Mouse (Mus musculus): ENCODE data around the gene Chn2. TPM values are rescaled to one million over a fixed set of nuclear protein-coding genes. Genes with fewer than 3 reads are reported as not detected.

Chn2 gene
- total and polyA plus RNA-seq, 3 experiments = not detected

GRCm38 (mm10) chr6:54256397-54256796 is 217.0 kb downstream of the Chn2 start:
- Histone ChIP-seq H3K9me3 (replicated peaks; ENCODE audit: low read length) (no peaks in the 10 kb centered on the region), H3K27me3 (replicated peaks) (no peaks in the 10 kb centered on the region), H3K9ac (ENCODE audit: insufficient read depth, low read depth) (no peak overlapping the region), H3K27ac (ENCODE audit: insufficient read depth, low read depth) (no peak overlapping the region), H3K4me1 (ENCODE audit: control insufficient read depth in 1 of 2, insufficient read depth in 2 of 2) (peaks cover 0 to 25% of the 10 kb centered on the region in 2 experiments; a peak in 2 of 4 replicates), H3K79me2 (replicated peaks; ENCODE audit: control insufficient read depth, extremely low read depth, insufficient read depth, poor library complexity, severe bottlenecking) (no peaks in the 10 kb centered on the region), H3K4me2 (ENCODE audit: insufficient read depth, low read depth, poor library complexity, severe bottlenecking) (no peak overlapping the region), H3K36me3 (replicated peaks in 1 of 2; ENCODE audit: control insufficient read depth in 1 of 2, insufficient read depth in 1 of 2, low read length in 1 of 2) (no peaks in the 10 kb centered on the region), H3K4me3 (replicated peaks in 1 of 3; ENCODE audit: low read depth in 2 of 3, low read length in 2 of 3, poor library complexity in 1 of 3) (no peak overlapping the region)
- in situ Hi-C loops (cut with MboI; ENCODE audit: low pct_ligation_motif_present, low pct_unique_long_range_greater_than_20kb, low sequenced_read_pairs) = no loop called here
- dilution Hi-C loops (cut with MboI; ENCODE audit: extremely low pct_ligation_motif_present, extremely low pct_unique_long_range_greater_than_20kb, low sequenced_read_pairs) = no loop called here
- TF ChIP-seq HCFC1 (IDR thresholded peaks at IDR 0.05; ENCODE audit: low read depth, low read length) (no peak), ZNF384 (IDR thresholded peaks at IDR 0.05; ENCODE audit: low read depth, low read length) (no peak), CHD2 (IDR thresholded peaks at IDR 0.05; ENCODE audit: low read length) (no peak), MEF2A (IDR thresholded peaks at IDR 0.05; ENCODE audit: borderline replicate concordance, low read depth, low read length) (no peak), MXI1 (IDR thresholded peaks at IDR 0.05; ENCODE audit: low read depth, low read length) (no peak), MAFK (IDR thresholded peaks at IDR 0.05; ENCODE audit: insufficient replicate concordance, low read length) (no peak)
- DNase-seq (ENCODE audit: extremely low read depth) = no peak

- peaks cover 0 to 25% of the 10 kb centered on the region in 2 experiments; a peak in 2 of 4 replicates for H3K4me1 ChIP-seq (ENCODE audit: control insufficient read depth in 1 of 2, insufficient read depth in 2 of 2)
- TF ChIP-seq RCOR1 (conservative IDR thresholded peaks at IDR 0.05; ENCODE audit: low read depth, low read length) = no peak
- TF ChIP-seq JUN (IDR thresholded peaks at IDR 0.05; ENCODE audit: insufficient read depth, low read depth, low read length) = no peak
- dilution Hi-C loops (cut with MboI; ENCODE audit: extremely low pct_ligation_motif_present, extremely low pct_unique_long_range_greater_than_20kb, low sequenced_read_pairs) (no loop called here), in situ Hi-C loops (cut with MboI; ENCODE audit: low pct_ligation_motif_present, low pct_unique_long_range_greater_than_20kb, low sequenced_read_pairs) (no loop called here)
- H3K4me2 ChIP-seq (ENCODE audit: insufficient read depth, low read depth, poor library complexity, severe bottlenecking) = no peak overlapping the region
- no peak overlapping the region for H3K4me3 ChIP-seq (replicated peaks in 1 of 3; ENCODE audit: low read depth in 2 of 3, low read length in 2 of 3, poor library complexity in 1 of 3)
- H3K27ac ChIP-seq (ENCODE audit: insufficient read depth, low read depth) = no peak overlapping the region
- no peak for DNase-seq (ENCODE audit: extremely low read depth)
- no peak overlapping the region for H3K9ac ChIP-seq (ENCODE audit: insufficient read depth, low read depth)
- no peaks in the 10 kb centered on the region; the same call in 1 of the 2 replicates for H3K79me2 ChIP-seq (replicated peaks; ENCODE audit: control insufficient read depth, extremely low read depth, insufficient read depth, poor library complexity, severe bottlenecking)
- H3K27me3 ChIP-seq (replicated peaks) = no peaks in the 10 kb centered on the region
- H3K9me3 ChIP-seq (replicated peaks; ENCODE audit: low read length) = no peaks in the 10 kb centered on the region
- H3K36me3 ChIP-seq (replicated peaks in 1 of 2; ENCODE audit: control insufficient read depth in 1 of 2, insufficient read depth in 1 of 2, low read length in 1 of 2) = no peaks in the 10 kb centered on the region
These were observed 218.2 kb downstream of the Chn2 start for GRCm38 (mm10) chr6:54257552-54257951.

- DNase-seq (ENCODE audit: extremely low read depth) = no peak
- no peaks in the 10 kb centered on the region for H3K36me3 ChIP-seq (replicated peaks in 1 of 2; ENCODE audit: control insufficient read depth in 1 of 2, insufficient read depth in 1 of 2, low read length in 1 of 2)
- H3K4me2 ChIP-seq (ENCODE audit: insufficient read depth, low read depth, poor library complexity, severe bottlenecking) = no peak overlapping the region
- dilution Hi-C loops (cut with MboI; ENCODE audit: extremely low pct_ligation_motif_present, extremely low pct_unique_long_range_greater_than_20kb, low sequenced_read_pairs) = no loop called here
- no peak overlapping the region for H3K4me3 ChIP-seq (replicated peaks in 1 of 3; ENCODE audit: low read depth in 2 of 3, low read length in 2 of 3, poor library complexity in 1 of 3)
- no peaks in the 10 kb centered on the region; the same call in 1 of the 2 replicates for H3K79me2 ChIP-seq (replicated peaks; ENCODE audit: control insufficient read depth, extremely low read depth, insufficient read depth, poor library complexity, severe bottlenecking)
- no peak overlapping the region for H3K9ac ChIP-seq (ENCODE audit: insufficient read depth, low read depth)
- no peak overlapping the region for H3K27ac ChIP-seq (ENCODE audit: insufficient read depth, low read depth)
- peaks cover 0 to 22% of the 10 kb centered on the region in 2 experiments; a peak in 2 of 4 replicates for H3K4me1 ChIP-seq (ENCODE audit: control insufficient read depth in 1 of 2, insufficient read depth in 2 of 2)
- no peaks in the 10 kb centered on the region for H3K9me3 ChIP-seq (replicated peaks; ENCODE audit: low read length)
- no peak for TF ChIP-seq RAD21 (IDR thresholded peaks at IDR 0.05; ENCODE audit: low read depth, low read length)
- TF ChIP-seq ELF1 (IDR thresholded peaks at IDR 0.05; ENCODE audit: low read depth, low read length) = no peak
- TF ChIP-seq MAFK (IDR thresholded peaks at IDR 0.05; ENCODE audit: insufficient replicate concordance, low read length) = no peak
- TF ChIP-seq POLR2AphosphoS2 (IDR thresholded peaks at IDR 0.05; ENCODE audit: low read depth, low read length) = no peak
- TF ChIP-seq NRF1 (IDR thresholded peaks at IDR 0.05; ENCODE audit: low read depth, low read length) = no peak
- no peak for TF ChIP-seq ZMIZ1 (IDR thresholded peaks at IDR 0.05; ENCODE audit: low read depth, low read length)
- TF ChIP-seq TCF12 (IDR thresholded peaks at IDR 0.05; ENCODE audit: low read depth, low read length) = no peak
- TF ChIP-seq CTCF (conservative IDR thresholded peaks at IDR 0.05 in 1 of 2, IDR thresholded peaks at IDR 0.05 in 1 of 2; ENCODE audit: low read depth in 2 of 2, low read length in 2 of 2) = no peak
- no peak for TF ChIP-seq MXI1 (IDR thresholded peaks at IDR 0.05; ENCODE audit: low read depth, low read length)
- TF ChIP-seq E2F4 (IDR thresholded peaks at IDR 0.05; ENCODE audit: insufficient replicate concordance, low read depth, low read length) = no peak
- no peak for TF ChIP-seq IRF4 (IDR thresholded peaks at IDR 0.05; ENCODE audit: low read depth, low read length)
- no peak for TF ChIP-seq UBTF (IDR thresholded peaks at IDR 0.05; ENCODE audit: low read depth, low read length)
- no peak for TF ChIP-seq PAX5 (IDR thresholded peaks at IDR 0.05; ENCODE audit: low read length)
- TF ChIP-seq USF1 (IDR thresholded peaks at IDR 0.05; ENCODE audit: low read depth, low read length) = no peak
- TF ChIP-seq MAX (IDR thresholded peaks at IDR 0.05; ENCODE audit: low read length) = no peak
- TF ChIP-seq SMC3 (IDR thresholded peaks at IDR 0.05; ENCODE audit: low read depth, low read length) = no peak
- no peak for TF ChIP-seq JUND (conservative IDR thresholded peaks at IDR 0.05; ENCODE audit: low read depth, low read length)
- TF ChIP-seq ETS1 (conservative IDR thresholded peaks at IDR 0.05; ENCODE audit: low read depth, low read length) = no peak
- in situ Hi-C loops (cut with MboI; ENCODE audit: low pct_ligation_motif_present, low pct_unique_long_range_greater_than_20kb, low sequenced_read_pairs) = no loop called here
- no peaks in the 10 kb centered on the region for H3K27me3 ChIP-seq (replicated peaks)
These were observed 219.1 kb downstream of the Chn2 start for GRCm38 (mm10) chr6:54258462-54258861.
